Mouse (Mus musculus) left cerebral cortex, adult 18-20 months (tissue): Measurements from ENCODE around the gene Mapk14. TPM values are rescaled to one million over a fixed set of nuclear protein-coding genes. Genes with fewer than 3 reads are reported as not detected.

Source experiments
- DNase-seq, 2 experiments: peaks; one replicate each; pipeline ENCODE4 v3.0.0; 2021 to 2022; ENCODE audit warnings: low spot score in 2 of 2, mixed read lengths in 1 of 2
- total RNA-seq, 2 experiments: library from RNA; stranded (reverse); gene quantifications; 2 replicates each; pipeline ENCODE4 v1.2.3; 2021

Mapk14 gene
- total RNA-seq, 2 experiments from 2014 or later: 83.5 to 88.7 TPM

GRCm38 (mm10) chr17:28777231-28778005 lies 86.3 kb downstream of the Mapk14 start:
- DNase-seq: no peak

- no peak for DNase-seq
These were observed 88.6 kb downstream of the Mapk14 start for GRCm38 (mm10) chr17:28779735-28780134.

GRCm38 (mm10) chr17:28780836-28781235 lies 89.7 kb downstream of the Mapk14 start:
- DNase-seq: no peak

GRCm38 (mm10) chr17:28781290-28782045 lies 90.3 kb downstream of the Mapk14 start:
- DNase-seq: no peak

- no peak for DNase-seq
These were observed 93.9 kb downstream of the Mapk14 start for GRCm38 (mm10) chr17:28785036-28785435.

DNA sequence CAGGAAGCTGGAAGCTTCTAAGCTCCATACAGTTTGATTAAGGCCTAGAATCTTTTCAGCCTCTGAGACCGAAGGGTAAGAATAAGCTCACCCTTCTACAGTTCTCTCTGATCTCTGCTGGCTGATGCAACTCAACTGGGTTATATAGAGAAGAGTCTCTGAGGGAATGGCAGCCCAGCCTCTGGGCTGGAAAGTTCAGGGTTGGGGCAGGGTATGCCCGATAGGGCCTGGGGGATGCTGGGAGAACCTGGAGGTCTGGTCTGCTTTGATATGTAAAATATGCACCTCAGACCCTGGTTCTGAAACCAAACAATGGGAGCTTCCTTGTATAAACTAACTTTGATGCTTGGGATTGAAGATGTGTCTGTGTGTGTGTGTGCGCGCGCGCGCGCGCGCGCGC lies 96.4 kb downstream of the Mapk14 start:
- DNase-seq: no peak

DNA sequence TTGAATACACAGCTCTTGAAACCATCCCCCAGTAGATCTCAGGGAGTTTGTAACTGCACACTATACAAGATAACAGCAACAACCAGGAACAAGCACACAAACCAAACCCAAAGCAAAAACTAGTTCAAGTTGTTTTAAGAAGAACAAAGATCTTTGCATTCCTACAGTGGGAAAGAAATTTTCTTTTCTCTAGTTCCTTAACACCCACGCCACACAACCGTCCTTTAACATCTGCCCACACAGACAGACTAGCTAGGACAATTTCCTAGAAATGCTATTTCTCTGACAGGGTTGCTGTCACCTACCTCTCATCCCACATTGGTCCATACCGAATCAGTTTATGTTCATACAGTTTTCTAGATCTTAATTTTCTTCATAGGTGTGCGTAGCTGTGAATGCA lies 105.9 kb downstream of the Mapk14 start:
- DNase-seq: no peak

Other genes with a start within 250 kb of the Mapk14 start
- 10 to 100 TPM; 37.8 to 42.8 TPM for gene Fkbp5, start 173.8 kb upstream of the Mapk14 start, total RNA-seq
- not detected for gene Armc12, start 160.5 kb upstream of the Mapk14 start, total RNA-seq
- gene Clpsl2, start 141.9 kb upstream of the Mapk14 start, total RNA-seq: not detected
- not detected for gene Clps, start 130.6 kb upstream of the Mapk14 start, total RNA-seq
- gene Lhfpl5, start 115.7 kb upstream of the Mapk14 start, total RNA-seq: 1 to 10 TPM; 3.6 to 4.1 TPM
- 100 to 1,000 TPM; 106 to 114 TPM for gene Srpk1, start 68.6 kb upstream of the Mapk14 start, total RNA-seq
- gene Slc26a8, start 1.1 kb upstream of the Mapk14 start, total RNA-seq: 1 to 10 TPM; 6.5 to 9.5 TPM
- 1 to 10 TPM; 2.8 TPM for gene AC170998.1, start 34.8 kb downstream of the Mapk14 start, total RNA-seq
- 1 to 10 TPM; 1.7 to 4.3 TPM for gene Mapk13, start 78.0 kb downstream of the Mapk14 start, total RNA-seq
- 10 to 100 TPM; 51.5 to 55.0 TPM for gene Brpf3, start 109.8 kb downstream of the Mapk14 start, total RNA-seq
- gene Pnpla1, start 167.1 kb downstream of the Mapk14 start, total RNA-seq: under 1 TPM; 0.53 to 0.54 TPM
- gene 4930539E08Rik, start 224.0 kb downstream of the Mapk14 start, total RNA-seq: 10 to 100 TPM in 1 of 2 experiments, 1 to 10 TPM in 1; 8.6 to 10.7 TPM